Mouse (Mus musculus) ES-E14 (cell line): ENCODE measurements around the gene Gpatch2. TPM values are rescaled to one million over a fixed set of nuclear protein-coding genes. Genes with fewer than 3 reads are reported as not detected.

ENCODE experiments used
- DNase-seq: peaks from one replicate; pipeline ENCODE4 v3.0.0-alpha.2; 2013; ENCODE audit warnings: low read depth, low spot score
- H3K27ac ChIP-seq: 2 replicates; pipeline ENCODE4 v1.5.1; 2012; ENCODE audit warnings: low read depth, mild to moderate bottlenecking, low read length, moderate library complexity, mixed read lengths; ENCODE audit not compliant: poor library complexity, insufficient read depth, severe bottlenecking
- H3K36me3 ChIP-seq: 2 replicates; pipeline ENCODE4 v1.6.1; 2012; ENCODE audit warnings: mild to moderate bottlenecking, low read length, moderate library complexity, mixed read lengths; ENCODE audit not compliant: control insufficient read depth, poor library complexity, insufficient read depth, severe bottlenecking
- H3K4me1 ChIP-seq, 2 experiments: fragments of 150-350 bp in 1 of 2; sonication (generic) in 1 of 2; 2 replicates each; pipeline ENCODE4 v1.6.1; 2012; ENCODE audit warnings: low read length in 2 of 2, mild to moderate bottlenecking in 1 of 2, mixed read lengths in 1 of 2; ENCODE audit not compliant: control insufficient read depth in 2 of 2, insufficient read depth in 2 of 2, poor library complexity in 1 of 2
- H3K4me3 ChIP-seq, 2 experiments: fragments of 150-350 bp in 1 of 2; sonication (generic) in 1 of 2; 2 replicates each; pipeline ENCODE4 v1.5.1; 2012; ENCODE audit warnings: low read length in 2 of 2, low read depth in 1 of 2, mild to moderate bottlenecking in 1 of 2, mixed read lengths in 1 of 2; ENCODE audit not compliant: insufficient read depth in 1 of 2, poor library complexity in 1 of 2, severe bottlenecking in 1 of 2
- H3K9ac ChIP-seq: 2 replicates; pipeline ENCODE4 v1.6.1; 2012; ENCODE audit warnings: low read depth, mild to moderate bottlenecking, low read length, mixed read lengths; ENCODE audit not compliant: poor library complexity, insufficient read depth, severe bottlenecking
- H3K9me3 ChIP-seq: fragments of 150-350 bp; sonication (generic); 2 replicates; pipeline ENCODE4 v1.6.1; 2012; ENCODE audit warnings: low read depth, mild to moderate bottlenecking, low read length; ENCODE audit not compliant: control insufficient read depth, insufficient read depth
- CHD2 ChIP-seq: IDR thresholded peaks from 2 replicates; pipeline ENCODE4 v1.6.1; 2014; ENCODE audit warnings: mild to moderate bottlenecking, low read depth, low read length, inconsistent platforms
- HCFC1 ChIP-seq: IDR thresholded peaks from 2 replicates; pipeline ENCODE4 v1.6.1; 2012; ENCODE audit warnings: low read length, inconsistent platforms, borderline replicate concordance; ENCODE audit not compliant: insufficient read depth
- MAFK ChIP-seq: IDR thresholded peaks from 2 replicates; pipeline ENCODE4 v1.6.1; 2014; ENCODE audit warnings: mild to moderate bottlenecking, low read depth, low read length, inconsistent platforms; ENCODE audit not compliant: insufficient read depth
- ZC3H11A ChIP-seq: IDR thresholded peaks from 2 replicates; pipeline ENCODE4 v1.6.1; 2012; ENCODE audit warnings: low read depth, mild to moderate bottlenecking, inconsistent platforms, low read length, borderline replicate concordance
- ZNF384 ChIP-seq: IDR thresholded peaks from 2 replicates; pipeline ENCODE4 v1.6.1; 2012; ENCODE audit warnings: low read depth, low read length, inconsistent platforms
- in situ Hi-C, 2 experiments: fragments of 600-800 bp; cut with MboI; formaldehyde crosslinking; loops; one replicate each; pipeline ENCODE4 v1.15.1; 2025; ENCODE audit warnings: low sequenced_read_pairs in 2 of 2, inconsistent platforms in 1 of 2; ENCODE audit not compliant: unreplicated experiment in 2 of 2
- total RNA-seq: library from RNA; depleted of rRNA; stranded (reverse); fragments of 300-350 nt; gene quantifications from 2 replicates; pipeline ENCODE4 v1.2.3, GENCODE M21; 2012

Gpatch2 gene
- total RNA-seq, 1 experiment = 22.4 TPM

- no peaks in the 10 kb centered on the region for H3K9me3 ChIP-seq
- DNase-seq = no peak
- peaks cover 8% of the 10 kb centered on the region for H3K36me3 ChIP-seq
- H3K27ac ChIP-seq = no peak overlapping the region
- TF ChIP-seq ZC3H11A (no peak), ZNF384 (no peak), CHD2 (no peak), MAFK (no peak), HCFC1 (no peak)
- no peak overlapping the region for H3K4me3 ChIP-seq
- H3K4me1 ChIP-seq = peaks cover 2 to 5% of the 10 kb centered on the region in 2 experiments; a peak in 2 of 4 replicates
- no peak overlapping the region for H3K9ac ChIP-seq
- in situ Hi-C loops = no loop called here
Observed at GRCm38 (mm10) chr1:187232196-187232955, 17.1 kb downstream of the Gpatch2 start.

GRCm38 (mm10) chr1:187232996-187233615 is 17.8 kb downstream of the Gpatch2 start:
- Histone ChIP-seq H3K4me3 (no peak overlapping the region), H3K9me3 (no peaks in the 10 kb centered on the region), H3K36me3 (peaks cover 8% of the 10 kb centered on the region), H3K27ac (no peak overlapping the region), H3K4me1 (peaks cover 2 to 5% of the 10 kb centered on the region in 2 experiments; a peak in 2 of 4 replicates), H3K9ac (no peak overlapping the region)
- TF ChIP-seq CHD2 (no peak), MAFK (no peak), ZNF384 (no peak), HCFC1 (no peak), ZC3H11A (no peak)
- no peak for DNase-seq
- in situ Hi-C loops = no loop called here

DNA sequence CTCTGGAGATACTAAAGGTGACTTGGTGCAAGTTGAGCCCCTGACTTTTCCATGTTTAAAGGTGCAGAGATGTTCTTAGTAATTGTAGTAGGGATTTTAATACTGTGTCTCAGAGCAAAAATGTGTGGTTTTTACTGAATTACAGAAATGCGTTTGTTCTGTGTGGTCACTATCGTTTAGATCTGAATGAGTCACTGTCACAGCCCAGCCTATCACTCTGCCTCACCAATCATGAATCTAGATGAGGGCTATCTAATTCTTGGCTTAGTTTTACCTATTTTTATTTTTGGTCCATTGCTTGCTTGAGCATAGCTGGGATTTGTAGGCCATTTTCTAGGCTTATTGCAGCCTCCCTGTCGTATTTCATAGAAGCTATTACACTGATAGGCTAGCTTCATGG is 19.9 kb downstream of the Gpatch2 start:
- Histone ChIP-seq H3K27ac (no peak overlapping the region), H3K4me3 (no peak overlapping the region), H3K36me3 (peaks cover 8% of the 10 kb centered on the region), H3K9ac (no peak overlapping the region), H3K4me1 (peaks cover 2 to 5% of the 10 kb centered on the region in 2 experiments; a peak in 2 of 4 replicates), H3K9me3 (no peaks in the 10 kb centered on the region)
- in situ Hi-C loops = no loop called here
- DNase-seq = no peak
- TF ChIP-seq ZNF384 (no peak), MAFK (no peak), ZC3H11A (no peak), CHD2 (no peak), HCFC1 (no peak)

DNA sequence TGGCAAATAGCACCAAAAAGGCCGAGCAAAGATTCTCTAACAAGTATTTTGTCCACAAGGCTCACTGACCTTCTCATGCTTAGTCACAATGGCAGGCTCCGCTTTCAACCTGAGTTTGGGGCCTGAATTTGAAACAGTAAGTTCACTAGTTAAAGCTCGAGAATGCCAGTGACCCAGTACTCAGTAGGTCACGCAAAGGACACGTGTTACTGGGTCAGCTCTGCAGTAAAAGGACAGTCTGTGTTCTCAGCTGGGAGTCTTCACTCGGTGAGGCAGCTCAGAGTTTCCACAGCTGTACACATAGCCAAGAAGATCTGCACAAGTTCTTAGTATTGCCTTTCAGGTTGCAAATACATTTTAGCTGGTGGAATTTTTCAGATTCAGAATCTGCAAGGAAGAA is 21.0 kb downstream of the Gpatch2 start:
- peaks cover 6% of the 10 kb centered on the region for H3K36me3 ChIP-seq
- H3K27ac ChIP-seq = no peak overlapping the region
- TF ChIP-seq CHD2 = no peak
- no peak for TF ChIP-seq ZC3H11A
- no peak for TF ChIP-seq ZNF384
- no peak for TF ChIP-seq MAFK
- no peak for TF ChIP-seq HCFC1
- H3K4me1 ChIP-seq = peaks cover 2 to 5% of the 10 kb centered on the region in 2 experiments; a peak in 2 of 4 replicates
- no peaks in the 10 kb centered on the region for H3K9me3 ChIP-seq
- no peak overlapping the region for H3K9ac ChIP-seq
- no peak overlapping the region for H3K4me3 ChIP-seq
- no peak for DNase-seq
- in situ Hi-C loops = no loop called here
